Mouse (Mus musculus) cerebellum, adult 2 months (tissue): ENCODE results near the gene Six6.

ENCODE experiments used
- CTCF ChIP-seq: fragments of 200-500 bp; IDR thresholded peaks from 2 replicates; pipeline ENCODE4 v1.5.1; 2011; ENCODE audit warnings: low read depth, mild to moderate bottlenecking, control low read depth, low read length, moderate library complexity, borderline replicate concordance; ENCODE audit not compliant: insufficient read depth
- POLR2A ChIP-seq: fragments of 200-500 bp; IDR thresholded peaks from 2 replicates; pipeline ENCODE4 v1.6.1; 2011; ENCODE audit warnings: low read length, control low read depth, borderline replicate concordance; ENCODE audit not compliant: insufficient read depth

DNA sequence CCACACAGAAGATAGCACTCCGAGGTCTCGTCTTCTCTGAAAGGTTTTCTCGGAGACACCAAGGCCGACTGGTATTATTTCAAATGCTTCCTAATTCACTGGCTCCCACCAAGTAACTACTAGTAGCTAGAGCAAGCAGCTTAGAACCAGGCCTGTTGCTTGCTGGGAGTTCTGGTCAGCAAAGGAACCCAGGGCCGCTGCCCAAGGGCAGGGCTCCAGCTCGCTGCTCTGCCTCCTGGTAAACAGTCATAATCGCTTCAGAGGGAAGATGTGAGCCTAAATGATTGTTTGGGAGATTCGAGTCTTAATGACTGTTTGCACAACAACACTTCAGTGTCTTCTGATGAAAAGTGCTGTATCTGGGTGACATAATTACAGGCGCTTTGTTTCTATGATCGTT is 42.9 kb downstream of the Six6 start:
- TF ChIP-seq POLR2A (no peak), CTCF (no peak)
